Mouse (Mus musculus): ENCODE data around the gene Kcne2.

The Kcne2 gene

GRCm38 (mm10) chr16:92309126-92309525 lies 16.9 kb downstream of the Kcne2 start:
- no peak for DNase-seq (ENCODE audit: low spot score)

DNA sequence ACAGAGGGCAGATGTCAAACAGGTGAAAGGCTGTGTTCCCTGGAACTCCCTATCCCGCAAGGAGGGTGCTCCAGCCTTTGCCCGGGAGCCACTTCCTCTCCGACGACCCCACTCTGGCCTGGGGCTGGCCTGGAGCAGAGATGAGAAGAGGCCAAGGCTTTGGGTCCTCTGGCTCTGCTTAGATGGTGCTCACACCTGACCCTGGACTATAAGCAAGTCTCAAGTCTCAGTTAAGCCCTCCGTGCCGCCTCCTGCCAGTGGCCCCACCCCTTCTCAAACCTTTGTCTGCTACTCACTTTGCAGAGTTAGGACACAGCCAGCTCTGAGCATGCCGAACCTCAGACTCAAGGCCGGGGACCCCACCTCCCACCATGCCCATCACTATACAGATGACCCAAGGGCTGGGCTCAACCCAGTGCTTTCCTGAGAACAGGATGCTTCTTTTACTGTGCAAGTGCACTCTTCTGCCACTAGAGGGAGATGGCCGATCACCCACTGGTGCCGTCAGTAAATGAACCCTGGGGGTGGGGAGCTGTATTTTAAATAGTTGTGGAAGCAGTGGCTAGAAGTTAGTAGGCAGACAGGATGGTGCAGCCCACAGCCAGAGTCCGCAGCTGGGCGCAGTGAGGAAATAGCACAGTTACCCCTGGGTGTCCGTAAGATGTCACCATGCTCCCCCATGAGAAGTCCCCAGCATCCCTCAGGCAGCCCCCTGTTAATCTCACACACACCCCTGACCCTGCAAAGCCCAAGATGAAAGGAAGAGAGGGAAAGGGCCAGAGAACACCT lies 22.0 kb downstream of the Kcne2 start:
- DNase-seq (ENCODE audit: low spot score) = peak; percentile 60

GRCm38 (mm10) chr16:92316049-92316738 lies 24.0 kb downstream of the Kcne2 start:
- DNase-seq (ENCODE audit: low spot score) = no peak

- no peak for DNase-seq (ENCODE audit: low spot score)
Observed at GRCm38 (mm10) chr16:92319353-92320109, 27.3 kb downstream of the Kcne2 start.

- DNase-seq (ENCODE audit: low spot score) = no peak
Observed at GRCm38 (mm10) chr16:92320361-92320760, 28.2 kb downstream of the Kcne2 start.

DNA sequence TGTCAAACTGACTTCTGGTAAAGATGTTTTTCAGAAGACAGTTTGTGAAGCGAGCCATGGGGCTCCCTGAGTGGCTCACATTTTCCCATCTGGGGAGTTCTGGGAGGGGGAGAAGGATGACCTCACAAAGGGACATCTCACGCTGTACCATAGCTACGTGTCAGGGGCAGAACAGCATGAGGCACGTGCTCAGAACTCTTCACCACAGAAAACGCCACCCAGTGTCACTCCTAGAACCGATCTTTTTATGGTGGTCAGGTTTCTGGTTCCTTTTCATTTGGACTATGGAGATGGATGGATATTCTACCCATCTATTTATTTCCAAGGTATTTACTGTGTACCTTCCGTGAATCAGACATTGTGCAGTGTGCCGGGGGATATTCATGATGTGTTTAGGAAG lies 29.2 kb downstream of the Kcne2 start, which contains the start of gene Fam243:
TSS of gene Fam243 (minus strand) at position 101 of the 400 bp plus-strand sequence.
- DNase-seq (ENCODE audit: low spot score) = no peak

DNA sequence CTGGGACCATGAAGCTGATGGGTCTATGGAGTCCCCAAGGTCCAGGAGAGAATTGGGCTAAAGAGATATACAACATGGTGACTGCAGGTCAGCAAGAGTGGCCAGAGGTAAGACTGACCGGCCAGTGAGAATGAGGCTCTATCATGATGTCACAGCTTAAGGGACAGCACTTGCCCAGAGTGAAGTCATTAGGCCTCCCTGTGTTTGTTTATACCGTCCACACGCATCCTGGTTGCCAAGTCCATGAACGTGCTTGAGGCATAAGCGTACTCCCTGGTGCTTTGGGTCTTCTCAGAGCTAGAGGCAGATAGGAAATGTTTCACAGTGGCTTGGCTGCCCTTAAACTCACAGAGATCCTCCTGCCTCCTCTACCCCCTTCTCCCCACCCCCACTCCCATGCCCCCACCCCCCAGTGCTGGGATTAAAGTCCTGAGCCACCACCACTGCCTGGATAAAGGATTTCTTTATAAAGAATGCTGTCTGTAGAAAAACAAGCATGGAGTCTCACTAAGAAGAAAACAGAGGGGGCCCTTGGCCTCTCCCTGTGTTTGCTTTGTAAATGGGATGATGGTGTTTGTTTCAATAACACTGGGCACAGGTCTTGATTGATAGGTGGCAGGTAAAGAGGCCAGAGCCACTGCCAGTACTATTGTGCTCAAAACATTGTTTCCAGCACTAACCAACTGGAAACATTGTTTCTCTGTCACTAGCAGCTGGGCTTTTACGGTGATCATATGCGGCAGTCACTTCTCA lies 32.3 kb downstream of the Kcne2 start:
- no peak for DNase-seq (ENCODE audit: low spot score)

DNA sequence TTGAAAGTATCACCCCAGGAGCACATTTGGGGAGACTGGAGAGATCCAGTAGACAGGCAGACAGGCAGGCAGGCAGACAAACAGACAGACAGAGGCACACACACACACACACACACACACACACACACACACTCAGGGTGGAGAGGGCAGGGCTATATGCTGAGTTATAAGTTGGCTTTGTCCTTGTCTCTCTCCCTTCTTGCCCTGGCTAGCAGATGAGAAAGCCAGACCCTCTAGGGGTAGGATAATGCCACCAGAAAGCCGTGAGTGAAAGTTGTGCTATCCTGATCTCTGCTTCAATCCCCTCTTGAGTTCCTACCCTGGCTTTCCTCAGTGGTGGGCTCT lies 32.8 kb downstream of the Kcne2 start:
- DNase-seq (ENCODE audit: low spot score) = no peak

DNA sequence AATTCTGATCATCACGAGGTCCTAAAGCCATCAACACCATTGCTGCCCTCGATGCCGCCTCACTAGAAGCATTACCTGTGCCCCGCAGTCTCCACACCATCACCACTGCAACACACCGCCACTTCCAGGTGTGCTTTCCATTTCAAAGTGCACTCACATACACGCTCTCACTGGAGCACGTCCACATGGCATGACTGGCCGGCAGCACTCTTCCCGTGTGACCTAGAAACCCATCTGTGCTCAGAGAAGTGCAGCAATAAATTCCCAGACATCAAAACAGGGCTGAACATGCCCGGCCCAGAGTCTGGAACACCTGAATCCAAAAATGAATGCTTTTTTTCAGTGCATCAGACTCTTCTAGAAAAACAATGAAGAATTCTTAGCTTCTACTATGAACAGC lies 35.7 kb downstream of the Kcne2 start:
- DNase-seq (ENCODE audit: low spot score) = no peak

DNA sequence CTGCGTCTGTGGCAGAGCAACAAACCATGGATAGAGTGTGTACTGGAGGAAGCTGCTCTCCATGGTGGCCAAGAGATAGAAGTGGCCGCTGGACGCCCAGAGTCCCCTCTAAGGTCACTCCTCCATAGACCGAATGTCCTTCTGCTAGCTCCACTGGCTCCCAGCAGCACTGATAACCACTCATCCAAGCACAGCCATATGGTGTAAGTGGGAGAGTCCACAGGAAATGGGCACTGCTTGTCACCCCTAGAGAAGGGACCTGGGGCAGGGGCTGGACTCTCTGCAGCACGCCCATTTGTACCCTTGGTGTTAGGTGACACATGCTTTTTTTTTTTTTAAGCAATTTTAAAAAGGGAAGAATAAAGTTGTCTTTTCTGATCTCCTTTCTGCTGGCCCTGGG lies 38.8 kb downstream of the Kcne2 start:
- no peak for DNase-seq (ENCODE audit: low spot score)

DNA sequence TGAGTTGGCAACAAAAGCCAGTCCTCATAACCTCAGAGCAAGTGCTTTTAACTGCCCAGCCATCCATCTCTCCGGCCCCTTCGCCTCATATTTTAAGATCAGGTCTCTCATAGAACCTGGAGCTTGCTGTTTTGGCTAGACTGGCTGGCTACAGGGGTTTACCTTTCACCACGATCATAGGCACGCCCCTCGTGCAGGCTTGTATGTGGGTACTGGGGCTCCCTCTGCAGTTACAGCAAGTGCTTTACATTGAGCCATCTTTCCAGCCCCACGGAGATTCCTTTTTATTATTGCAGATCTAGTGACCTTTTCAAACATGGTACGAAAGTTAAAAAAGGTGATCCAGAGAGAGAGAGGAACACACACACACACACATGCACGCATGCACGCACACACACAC lies 42.4 kb downstream of the Kcne2 start:
- no peak for DNase-seq (ENCODE audit: low spot score)

GRCm38 (mm10) chr16:92336280-92336679 lies 44.1 kb downstream of the Kcne2 start:
- peak; percentile 60 for DNase-seq (ENCODE audit: low spot score)

GRCm38 (mm10) chr16:92340612-92341511 lies 48.7 kb downstream of the Kcne2 start:
- DNase-seq (ENCODE audit: low spot score) = peak; percentile 78

- DNase-seq (ENCODE audit: low spot score) = no peak
Observed at GRCm38 (mm10) chr16:92345177-92345576, 53.0 kb downstream of the Kcne2 start.

DNA sequence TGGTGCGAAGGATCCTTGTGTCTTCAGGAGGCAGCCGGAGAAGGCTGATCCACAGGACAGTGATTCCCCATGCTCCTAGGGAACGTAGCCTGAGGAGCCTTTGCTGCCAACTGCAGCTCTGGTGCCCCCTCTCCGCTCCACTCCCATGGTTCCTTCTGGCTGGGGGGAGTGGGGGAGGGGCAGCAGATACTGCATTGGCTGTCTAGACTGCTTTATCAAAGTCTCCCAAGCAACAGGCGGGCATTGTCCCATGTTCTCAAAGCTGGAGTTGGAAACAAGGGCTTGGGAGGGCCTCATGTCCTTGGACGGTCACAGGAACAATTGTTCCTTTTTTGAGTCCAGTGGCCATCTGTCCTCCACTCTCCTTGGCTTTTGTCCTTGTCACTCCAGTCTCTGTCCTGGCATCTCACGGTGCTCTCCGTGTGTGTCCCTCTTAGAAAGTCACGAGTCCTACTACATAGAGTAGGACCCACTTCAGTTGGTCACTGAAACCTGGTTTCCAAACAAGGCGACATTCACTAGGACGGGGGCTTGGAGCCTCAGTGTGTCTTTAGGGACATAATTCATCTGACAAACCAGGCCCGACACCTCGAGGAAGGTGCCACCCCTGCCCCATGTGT lies 54.2 kb downstream of the Kcne2 start:
- no peak for DNase-seq (ENCODE audit: low spot score)

Measured in MN1 (cell line).